Mouse (Mus musculus) liver, embryonic 14.5 days (tissue): Measurements from ENCODE around the gene Fgfr4.

Source experiments
- CTCF ChIP-seq: IDR thresholded peaks from 2 replicates; pipeline ENCODE4 v1.5.1; 2016; ENCODE audit warnings: antibody characterized with exemption, low read depth, control low read depth
- EP300 ChIP-seq: IDR thresholded peaks from 2 replicates; pipeline ENCODE4 v1.6.1; 2016; ENCODE audit warnings: antibody characterized with exemption, low read depth

GRCm38 (mm10) chr13:55166806-55167725 is 14.6 kb downstream of the Fgfr4 start:
- TF ChIP-seq EP300 (no peak), CTCF (no peak)
